ENCODE assay signal across 11 mouse cellular contexts in genomic region chr11:51534314-51534713, GRCm38 (mm10). TPM values are rescaled to one million over a fixed set of nuclear protein-coding genes. Genes with fewer than 3 reads are reported as not detected.
DNase-seq lines count a peak whose midpoint lies in the region; ATAC-seq lines count a peak whose summit lies in the region.
"Had no signal": no experiment of that assay in that cellular context is flagged by ENCODE, and none has a peak within 500 bp of the region (broad histone marks: within the 10 kb centered on the region; RNA-seq: fewer than 3 reads in every experiment).

No protein-coding gene starts in this region.

- H3K4me1 ChIP-seq in heart, embryonic 10.5 days: peaks cover 13% of the 10 kb centered on the region; the same call in 1 of the 2 replicates

- WGBS in heart, embryonic 10.5 days: 24% methylated on average over 2 of the region's 2 CpGs

- H3K9me3 ChIP-seq in heart, embryonic 10.5 days: no peaks in the 10 kb centered on the region
- H3K9me3 ChIP-seq: embryonic facial prominence, embryonic 12.5 days; limb, embryonic 15.5 days; stomach, embryonic 15.5 days had no signal

- ATAC-seq in erythroid progenitor cell, adult 5-6 weeks (replicated peaks; ENCODE audit: low FRiP score, poor library complexity, severe bottlenecking): no peak

- peaks cover 26% of the 10 kb centered on the region; the same call in 1 of the 2 replicates for H3K27me3 ChIP-seq in heart, embryonic 10.5 days (ENCODE audit: insufficient read depth, poor library complexity, severe bottlenecking)
- H3K27me3 ChIP-seq: embryonic facial prominence, embryonic 12.5 days; limb, embryonic 15.5 days; stomach, embryonic 15.5 days had no signal

- no peak overlapping the region for H3K4me3 ChIP-seq in heart, embryonic 10.5 days
- H3K4me3 ChIP-seq: embryonic facial prominence, embryonic 12.5 days; limb, embryonic 15.5 days; stomach, embryonic 15.5 days had no signal

- DNase-seq in heart, adult 8-10 months (ENCODE audit: low spot score): peak; percentile 78
- no peak for DNase-seq in heart, embryonic 10.5 days (ENCODE audit: low spot score)
- DNase-seq in 3T3-L1 (ENCODE audit: low read depth, low spot score): peak; percentile 81
- DNase-seq in Muller cell, postnatal 12 days (ENCODE audit: inconsistent ontology term): peak; percentile 63
- DNase-seq in cerebellum, postnatal 36 days: peak; percentile 11 to 67
- DNase-seq in layer of hippocampus, adult 11-12 months (ENCODE audit: low spot score): peak; percentile 84
- peak; percentile 78 for DNase-seq in mesoderm, embryonic 11.5 days (ENCODE audit: low read depth, low spot score)

- no peaks in the 10 kb centered on the region for H3K36me3 ChIP-seq in heart, embryonic 10.5 days
- H3K36me3 ChIP-seq: embryonic facial prominence, embryonic 12.5 days; limb, embryonic 15.5 days; stomach, embryonic 15.5 days had no signal

- H3K27ac ChIP-seq in heart, embryonic 10.5 days: no peak overlapping the region
- H3K27ac ChIP-seq: embryonic facial prominence, embryonic 12.5 days; limb, embryonic 15.5 days; stomach, embryonic 15.5 days had no signal

RNA-seq across cellular contexts. Expression of gene Phykpl, which starts 50.2 kb away (rescaled TPM):
- total RNA-seq in heart, adult 8-10 months (2022): 1 to 10 TPM; 8.5 to 9.6 (median 8.9) TPM
- polyA plus RNA-seq in heart, embryonic 10.5 days (2016; fragmentation: Nextera tagmentation; extraction: Ambion mirVana): 18.1 and 18.2 TPM in 2 replicates
- total RNA-seq in erythroid progenitor cell, adult 5-6 weeks (2015; ENCODE audit: low replicate concordance): 3.6 and 17.2 TPM in 2 replicates
- total RNA-seq in erythroid progenitor cell, adult 5-6 weeks (2017; ENCODE audit: low replicate concordance): 6.5 and 10.4 TPM in 2 replicates
